Mouse (Mus musculus) brain, embryonic 14.5 days (tissue): ENCODE measurements around the gene BC048403.

Experiments
- CTCF ChIP-seq: fragments of 200-500 bp; IDR thresholded peaks from 2 replicates; pipeline ENCODE4 v1.5.1; 2012; ENCODE audit warnings: inconsistent platforms, mild to moderate bottlenecking, moderate library complexity, borderline replicate concordance; ENCODE audit not compliant: insufficient read depth, insufficient read length; ENCODE audit errors: extremely low read depth
- POLR2A ChIP-seq: fragments of 200-500 bp; IDR thresholded peaks from 2 replicates; pipeline ENCODE4 v1.6.1; 2012; ENCODE audit warnings: mild to moderate bottlenecking, inconsistent platforms, borderline replicate concordance; ENCODE audit not compliant: poor library complexity, insufficient read depth, insufficient read length, severe bottlenecking; ENCODE audit errors: extremely low read depth

- no peak for TF ChIP-seq CTCF
- no peak for TF ChIP-seq POLR2A
Observed at GRCm38 (mm10) chr10:121750175-121750574, 10.4 kb downstream of the BC048403 start.
